Mouse (Mus musculus): ENCODE results near the gene Gstt2.

Gene Gstt2

DNA sequence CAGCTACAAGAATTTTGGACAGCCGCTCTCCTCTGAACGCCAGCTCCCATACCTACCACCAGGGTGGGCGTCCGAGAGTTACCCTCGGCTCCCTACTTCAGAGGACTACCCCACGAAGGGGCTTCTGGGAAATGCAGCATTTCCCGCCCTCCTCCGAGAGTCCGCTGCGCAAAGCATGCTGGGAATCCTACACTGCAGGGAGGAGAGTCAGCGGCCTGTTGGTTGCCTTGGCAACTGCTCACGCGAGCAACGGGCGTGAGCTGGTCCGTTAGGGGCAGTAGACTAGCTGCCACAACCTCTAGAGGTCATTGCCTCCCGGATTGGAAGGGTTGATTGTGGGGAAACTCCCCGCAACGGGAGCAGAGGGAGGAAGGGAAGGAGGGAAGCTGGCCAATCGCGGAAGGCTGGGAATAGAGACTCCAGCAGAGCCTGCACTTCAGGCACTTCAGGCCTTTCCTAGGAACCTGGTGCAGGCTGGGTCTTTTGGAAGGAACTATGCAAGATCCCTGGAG, at the start of gene Gstt2:
Gene Gstt2, minus strand, starts transcription at position 177 of the 512 bp plus-strand sequence.
- DNase-seq (ENCODE audit: low spot score in 2 of 2) = peak; percentile 83 to 89

DNA sequence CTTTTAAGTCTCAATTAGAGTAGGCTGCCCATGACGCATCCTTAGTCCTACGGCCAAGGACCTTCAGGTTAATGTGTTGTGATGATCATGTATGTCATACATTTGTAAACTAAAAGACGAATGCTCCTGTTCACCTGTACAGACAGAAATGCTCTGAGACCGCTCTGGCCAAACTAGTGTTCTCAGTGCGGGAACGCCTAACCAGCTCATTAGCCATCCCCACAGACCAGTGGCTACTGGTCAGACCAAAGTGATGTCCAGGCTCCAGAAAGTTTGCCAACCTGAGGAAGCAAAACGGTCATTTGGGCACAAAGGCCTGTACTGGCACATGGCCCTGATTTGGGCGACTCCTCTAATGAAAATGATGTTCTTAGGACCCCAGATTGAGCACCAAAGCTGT, 47.5 kb upstream of the Gstt2 start:
- DNase-seq (ENCODE audit: low spot score in 2 of 2) = no peak

DNA sequence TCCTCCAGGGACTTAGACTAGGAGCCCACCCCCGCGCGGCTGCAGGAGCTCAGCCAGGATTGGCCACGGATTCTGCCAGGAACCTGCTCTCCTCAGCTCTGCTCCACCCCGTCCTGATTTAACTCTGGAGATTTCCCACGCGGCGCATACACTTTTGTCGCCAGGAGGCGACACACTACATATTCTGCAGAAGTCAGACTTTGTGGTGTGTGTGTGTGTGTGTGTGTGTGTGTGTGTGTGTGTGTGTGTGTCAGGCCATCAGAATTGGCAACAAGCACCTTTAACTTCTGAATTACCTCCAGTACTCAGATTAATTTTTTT, 46.0 kb upstream of the Gstt2 start:
- peak; percentile 73 to 82 for DNase-seq (ENCODE audit: low spot score in 2 of 2)

DNA sequence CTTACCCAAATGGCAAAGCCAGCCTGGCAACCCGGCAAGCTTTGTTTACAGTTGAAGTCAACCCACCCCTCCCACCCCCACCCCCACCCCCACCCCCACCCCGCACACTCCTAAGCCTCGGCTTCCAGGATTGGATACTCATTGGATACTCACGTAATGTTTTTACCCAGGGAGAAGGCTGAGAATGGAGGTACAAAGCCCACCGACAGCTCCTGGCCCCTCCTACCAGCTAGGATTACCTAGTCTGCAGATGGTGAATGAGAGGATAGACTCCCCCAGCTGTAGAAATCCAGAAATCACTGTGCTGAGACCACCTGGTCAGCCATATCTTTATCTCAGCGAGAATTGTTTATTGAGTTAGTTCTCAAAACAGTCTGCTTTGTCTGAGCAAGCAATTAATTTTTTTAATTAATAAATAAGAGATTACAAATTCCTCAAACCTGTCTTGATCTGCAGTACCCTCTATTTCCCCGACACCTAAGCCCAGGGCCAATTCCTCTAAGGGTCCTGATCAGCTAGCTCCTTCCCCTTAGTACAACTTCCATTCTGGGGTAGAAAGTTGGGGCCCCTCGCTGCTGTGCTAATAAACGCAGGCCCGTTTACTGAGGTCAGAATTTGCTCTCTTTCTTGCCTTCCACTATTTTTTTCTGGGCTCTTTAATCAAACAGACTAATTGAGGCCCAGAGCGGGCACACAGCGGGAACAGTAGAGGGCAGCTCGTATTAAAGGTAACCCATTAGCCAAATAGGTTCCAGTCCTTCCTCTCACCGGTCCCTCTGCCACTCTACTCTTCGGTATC, 45.4 kb upstream of the Gstt2 start:
- no peak for DNase-seq (ENCODE audit: low spot score in 2 of 2)

DNA sequence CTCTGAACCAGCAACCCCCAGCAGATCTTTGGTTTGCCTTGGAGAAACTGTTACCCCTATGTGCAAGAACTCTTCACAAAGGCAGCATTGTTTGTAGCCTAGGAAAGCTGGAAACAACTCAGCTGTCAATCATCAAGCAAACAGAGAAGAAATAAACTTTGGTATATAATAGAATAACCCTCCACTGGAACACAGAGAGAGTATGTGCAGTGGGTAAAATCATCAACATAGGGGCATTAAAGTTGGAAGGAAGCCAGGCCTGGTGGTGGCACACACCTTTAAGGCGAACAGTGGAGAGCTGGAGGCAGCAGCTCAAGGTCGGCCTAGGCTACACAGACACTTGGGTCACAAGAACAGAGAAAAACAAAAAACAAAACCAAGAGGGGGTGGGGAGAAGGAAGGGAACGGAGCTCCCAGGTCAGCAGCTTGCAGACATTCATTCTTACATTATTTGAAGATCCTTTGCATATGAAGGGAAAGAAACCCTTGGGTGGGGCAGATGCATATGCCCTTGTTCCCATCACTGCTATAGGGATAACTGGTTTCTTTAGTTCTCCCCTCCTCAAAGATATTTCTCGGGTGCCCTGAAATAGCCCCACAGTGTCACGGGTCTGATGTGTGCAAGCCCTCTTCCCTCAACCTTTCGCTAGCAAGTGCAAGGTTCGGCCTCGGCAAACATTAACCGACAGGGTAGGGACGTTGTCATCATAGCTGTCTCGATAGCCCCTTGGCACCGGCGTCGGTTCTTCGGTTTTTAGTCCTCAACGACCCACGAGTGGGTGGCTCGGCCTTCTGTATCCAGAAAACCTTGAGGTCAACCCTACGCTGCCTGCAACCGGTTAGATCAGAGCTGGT, 44.6 kb upstream of the Gstt2 start:
- DNase-seq (ENCODE audit: low spot score in 2 of 2) = no peak

DNA sequence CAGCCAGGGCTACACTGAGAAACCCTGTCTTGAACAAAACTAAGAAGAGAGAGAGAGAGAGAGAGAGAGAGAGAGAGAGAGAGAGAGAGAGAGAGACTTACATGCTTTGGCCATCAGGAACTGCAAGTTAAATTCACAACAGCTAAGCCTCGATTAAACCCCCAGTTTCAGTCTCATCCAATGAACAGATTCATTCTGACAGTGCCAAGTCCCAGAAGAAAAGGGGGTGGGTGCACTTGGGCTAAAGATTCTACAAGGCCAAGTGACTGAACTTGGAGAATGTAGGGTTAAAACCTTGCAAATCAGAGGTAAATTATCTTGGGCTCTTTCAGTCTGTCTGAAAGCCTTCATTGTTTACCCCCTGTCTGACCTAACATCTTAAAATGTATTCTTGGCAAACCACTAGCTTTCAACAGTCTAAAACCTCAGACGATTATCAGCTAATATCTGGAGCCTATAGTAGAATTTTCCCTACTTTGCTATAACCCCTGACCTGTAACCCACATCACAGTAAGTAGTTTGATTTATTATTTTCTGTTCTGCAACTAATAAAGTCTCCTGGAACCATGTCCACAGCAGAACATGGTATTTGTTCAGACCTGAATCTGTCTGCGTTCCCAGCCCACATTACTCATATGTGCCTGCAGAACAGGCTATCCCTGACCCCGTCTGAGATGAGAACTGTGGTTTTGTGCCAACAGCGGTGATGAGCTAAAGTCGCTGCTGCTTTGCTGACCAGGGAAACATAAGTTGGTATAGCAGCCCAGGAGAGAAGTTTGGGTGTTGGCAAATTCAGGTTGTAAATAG, 43.8 kb upstream of the Gstt2 start:
- no peak for DNase-seq (ENCODE audit: low spot score in 2 of 2)

DNA sequence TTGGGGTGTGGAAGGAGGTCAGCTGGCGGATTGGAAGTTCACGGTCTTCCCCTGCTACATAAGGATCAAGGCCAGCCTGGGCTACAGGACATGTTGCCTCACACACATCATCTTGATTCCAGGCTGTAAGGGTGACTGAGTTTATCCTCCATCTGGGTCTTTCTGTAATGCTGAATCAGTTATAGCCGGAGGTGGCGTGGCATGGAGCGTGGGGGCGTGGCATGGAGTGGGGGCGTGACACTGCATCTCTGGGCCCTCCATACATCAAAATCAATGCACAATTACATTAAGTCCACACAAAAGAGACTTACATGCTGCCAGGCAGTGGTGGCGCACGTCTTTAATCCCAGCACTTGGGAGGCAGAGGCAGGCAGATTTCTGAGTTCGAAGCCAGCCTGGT, 43.1 kb upstream of the Gstt2 start:
- no peak for DNase-seq (ENCODE audit: low spot score in 2 of 2)

DNA sequence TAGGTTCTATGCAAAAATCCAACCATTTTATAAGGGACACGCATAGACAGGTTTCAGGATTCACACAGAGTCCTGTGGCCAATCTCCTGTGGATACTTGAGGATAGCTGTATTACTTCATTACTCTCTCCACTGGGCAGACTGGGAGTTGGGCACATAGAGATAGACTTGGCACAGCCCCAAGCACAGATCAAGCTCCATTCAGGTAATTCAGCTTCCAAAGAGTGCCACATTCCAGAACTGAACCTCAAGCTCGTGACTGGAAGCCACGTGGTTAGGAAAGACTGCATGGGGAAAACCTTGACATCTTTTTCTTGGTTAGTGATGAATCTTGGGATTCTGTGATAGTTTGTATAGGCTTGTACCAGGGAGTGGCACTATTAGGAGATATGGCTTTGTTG, 41.6 kb upstream of the Gstt2 start:
- DNase-seq (ENCODE audit: low spot score in 2 of 2) = no peak

DNA sequence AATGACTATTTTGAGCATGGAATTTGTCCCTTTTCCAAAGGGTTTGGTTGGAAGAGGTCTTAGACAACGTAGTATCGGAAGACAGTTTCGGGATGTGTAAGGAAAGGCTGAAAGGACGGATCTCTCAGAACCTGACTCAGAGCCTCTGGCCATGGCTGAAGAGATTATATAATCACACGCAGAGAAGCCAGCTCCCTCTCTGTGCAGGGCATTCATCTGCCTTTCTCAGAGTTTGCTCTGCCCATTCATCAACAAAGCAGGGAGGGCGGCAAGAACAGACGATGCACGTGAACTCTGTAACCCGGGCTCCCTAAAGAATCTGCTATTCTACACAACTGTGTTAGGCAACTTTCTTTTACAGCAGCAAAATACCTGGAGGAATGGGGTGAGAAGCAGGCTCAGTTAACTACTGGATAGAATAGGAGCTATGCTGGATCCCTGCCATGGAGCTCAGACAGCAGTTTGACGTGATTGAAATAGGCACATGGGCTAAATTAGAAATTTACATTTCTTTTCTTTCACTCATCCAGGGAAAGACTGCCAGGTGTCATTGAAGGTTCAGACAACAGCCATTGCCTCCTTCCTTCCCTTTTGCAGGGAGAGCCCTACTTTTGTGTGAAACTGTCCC, 36.4 kb upstream of the Gstt2 start:
- DNase-seq (ENCODE audit: low spot score in 2 of 2) = no peak

DNA sequence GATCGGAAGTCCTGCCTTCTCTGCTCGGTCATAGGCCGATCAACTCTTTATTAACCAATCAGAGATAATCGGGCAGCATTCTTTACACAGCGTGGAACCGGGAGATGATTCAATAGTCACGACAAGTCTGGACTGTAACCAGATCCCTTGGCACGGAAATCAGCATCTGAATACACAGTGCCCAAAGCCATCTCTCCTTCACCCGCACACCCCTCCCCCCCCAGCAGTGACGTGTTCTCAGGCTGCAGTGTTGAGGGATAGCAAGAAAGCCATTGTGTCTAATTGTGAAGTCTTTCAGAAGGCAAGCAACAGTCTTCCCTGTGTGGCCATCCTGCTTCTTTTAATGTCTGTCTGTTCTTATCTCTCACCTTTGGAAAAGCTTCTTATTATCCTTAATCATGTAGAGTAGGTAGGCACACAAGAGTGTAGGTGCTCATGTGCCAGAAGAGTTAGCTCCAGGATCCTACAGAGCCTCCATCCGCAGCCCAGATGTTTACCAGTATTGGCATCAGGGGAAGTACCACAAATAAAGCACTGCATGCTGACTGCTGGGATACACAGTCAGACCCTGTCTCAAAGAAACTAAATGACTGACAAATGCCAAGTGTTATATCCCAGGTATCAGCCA, 35.8 kb upstream of the Gstt2 start:
- DNase-seq (ENCODE audit: low spot score in 2 of 2) = peak; percentile 68 to 74

DNA sequence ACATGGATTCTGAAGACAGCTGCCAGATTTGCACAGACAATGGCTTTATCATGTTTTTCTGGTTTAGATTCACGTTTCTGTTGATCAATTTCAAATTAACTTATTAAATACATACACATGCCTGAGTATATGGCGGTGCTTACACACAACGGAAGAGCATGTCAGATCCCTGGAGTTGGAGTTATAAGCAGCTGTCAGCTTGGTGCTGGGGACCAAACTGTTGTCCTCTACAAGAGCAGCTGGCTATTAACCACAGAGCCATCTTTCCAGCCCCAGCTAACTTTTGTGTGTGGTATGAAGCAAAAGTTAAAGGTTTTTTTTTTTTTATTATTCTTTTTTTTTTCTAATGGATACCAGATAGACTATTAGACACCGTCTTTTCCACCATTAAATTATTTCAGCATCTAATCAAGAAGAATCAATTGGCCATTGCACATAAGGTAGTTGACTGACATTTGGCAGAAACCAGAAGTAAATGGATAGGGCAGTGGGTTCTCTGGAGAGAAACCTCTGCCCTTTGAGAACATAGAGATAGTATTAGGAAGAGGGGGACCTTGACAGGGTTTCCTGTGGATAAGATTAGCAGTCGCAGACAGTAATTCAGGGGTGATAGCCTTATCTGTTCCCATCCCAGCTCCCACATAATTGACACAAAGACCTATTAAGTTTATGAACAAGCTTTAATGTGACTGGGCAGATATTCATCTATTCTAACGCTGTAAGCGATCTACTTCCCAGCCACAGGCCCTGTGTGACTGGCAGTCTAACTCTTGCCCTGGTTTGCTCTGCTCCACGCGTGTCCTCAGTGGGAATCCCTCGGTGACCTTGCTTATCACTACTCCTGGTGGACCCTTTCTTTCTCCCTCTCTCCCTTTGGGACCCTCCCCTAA, 35.0 kb upstream of the Gstt2 start:
- DNase-seq (ENCODE audit: low spot score in 2 of 2) = no peak

DNA sequence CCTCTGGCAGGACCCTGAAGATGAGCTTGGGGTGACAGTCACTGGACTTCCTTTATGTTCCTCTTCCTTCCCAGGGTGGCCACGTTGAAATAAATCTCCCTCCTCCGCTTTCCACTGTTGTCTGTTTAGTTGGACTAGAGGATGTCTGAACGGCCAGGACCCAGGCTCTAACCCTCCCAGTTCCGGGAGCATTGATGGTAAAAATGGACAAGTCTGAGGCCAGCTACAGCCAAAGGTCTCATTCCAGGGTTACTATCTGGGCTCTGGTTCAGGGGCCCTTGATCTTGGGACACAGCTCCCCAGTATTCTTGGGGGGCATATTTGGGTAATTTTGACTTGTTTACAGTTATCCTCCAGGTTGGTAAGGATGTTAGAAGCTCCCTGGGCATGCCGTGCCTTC, 24.4 kb upstream of the Gstt2 start:
- no peak for DNase-seq (ENCODE audit: low spot score in 2 of 2)

DNA sequence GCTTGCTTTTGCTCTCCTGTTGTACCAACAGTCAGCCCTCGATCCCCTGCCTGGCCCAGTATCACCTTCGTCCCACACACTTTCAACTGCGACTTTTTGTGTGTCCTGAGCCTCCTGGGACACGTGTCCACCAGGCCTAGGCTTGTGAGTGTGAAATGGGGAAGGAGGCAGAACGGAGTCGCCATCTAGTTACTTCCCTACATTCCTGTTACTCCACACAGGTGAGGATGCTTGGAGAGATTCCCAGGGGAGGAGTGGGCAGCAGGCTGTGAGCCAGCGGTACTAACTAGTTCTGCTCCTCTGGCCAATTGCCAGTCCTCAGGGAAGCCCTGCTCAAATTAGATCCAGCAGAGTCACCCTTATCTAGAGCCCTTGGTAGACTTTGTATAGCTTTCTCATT, 23.5 kb upstream of the Gstt2 start:
- no peak for DNase-seq (ENCODE audit: low spot score in 2 of 2)

DNA sequence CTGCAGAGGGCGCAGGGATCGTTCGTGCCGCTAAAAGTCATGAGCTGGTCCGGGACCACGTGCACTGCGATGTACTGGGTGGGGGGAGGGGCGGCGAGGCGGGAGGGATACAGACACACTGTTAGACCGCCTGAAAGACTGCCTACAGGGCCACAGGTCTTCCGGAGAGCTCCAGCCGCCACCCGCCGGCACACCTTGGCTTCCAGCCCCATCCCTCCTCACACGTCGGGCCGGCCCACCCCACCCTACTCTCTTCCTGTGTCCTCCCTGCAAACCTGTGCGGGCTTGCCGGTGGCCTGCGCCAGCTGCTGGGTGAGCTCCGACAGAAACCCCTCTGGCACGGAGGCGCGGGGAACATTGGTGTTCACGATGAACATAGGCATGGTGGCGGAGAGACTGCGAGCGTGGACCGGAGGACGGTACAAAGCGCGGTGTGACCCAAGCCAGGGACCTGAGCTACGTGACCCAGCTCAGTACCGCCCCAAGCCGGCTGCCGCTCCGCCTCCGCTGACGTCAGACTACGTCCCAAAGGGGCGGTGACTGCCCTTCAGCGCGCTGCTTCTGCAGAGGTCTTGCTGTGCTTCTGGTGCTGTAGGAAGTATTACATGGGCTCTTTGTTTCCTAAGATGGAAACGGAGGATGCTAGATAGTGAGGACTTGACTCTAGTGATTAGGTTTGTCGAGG, 22.7 kb upstream of the Gstt2 start, which contains the start of gene Mif:
Gene Mif, minus strand, starts transcription at position 455 of the 685 bp plus-strand sequence.
- DNase-seq (ENCODE audit: low spot score in 2 of 2) = peak; percentile 71 to 86

DNA sequence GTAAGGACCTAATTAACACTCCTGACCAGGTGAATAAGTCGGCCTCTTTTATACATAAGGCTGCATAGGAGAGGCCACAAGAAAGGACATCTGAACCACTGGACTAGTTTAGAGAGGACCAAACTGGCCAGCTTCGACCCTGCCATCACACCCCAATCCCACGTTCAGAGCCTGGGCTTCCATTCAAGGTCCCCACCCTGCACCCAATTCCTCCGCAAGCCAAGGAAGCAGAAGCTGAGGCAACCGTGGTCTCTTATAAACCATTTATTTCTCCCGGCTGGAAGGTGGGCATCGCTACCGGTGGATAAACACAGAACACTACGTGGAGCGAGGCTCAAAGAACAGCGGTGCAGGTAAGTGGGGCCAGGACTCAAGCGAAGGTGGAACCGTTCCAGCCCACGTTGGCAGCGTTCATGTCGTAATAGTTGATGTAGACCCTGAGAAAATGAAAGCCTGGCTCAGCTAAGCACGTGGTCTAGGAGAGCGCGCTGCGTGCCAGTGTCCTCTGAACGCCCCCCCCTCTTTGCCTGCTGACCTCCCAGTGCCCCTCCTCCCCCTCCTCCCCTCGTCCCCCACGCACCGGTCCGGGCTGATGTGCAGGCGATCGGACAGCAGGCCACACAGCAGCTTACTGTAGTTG, 22.0 kb upstream of the Gstt2 start:
- DNase-seq (ENCODE audit: low spot score in 2 of 2) = peak; percentile 37 to 52

DNA sequence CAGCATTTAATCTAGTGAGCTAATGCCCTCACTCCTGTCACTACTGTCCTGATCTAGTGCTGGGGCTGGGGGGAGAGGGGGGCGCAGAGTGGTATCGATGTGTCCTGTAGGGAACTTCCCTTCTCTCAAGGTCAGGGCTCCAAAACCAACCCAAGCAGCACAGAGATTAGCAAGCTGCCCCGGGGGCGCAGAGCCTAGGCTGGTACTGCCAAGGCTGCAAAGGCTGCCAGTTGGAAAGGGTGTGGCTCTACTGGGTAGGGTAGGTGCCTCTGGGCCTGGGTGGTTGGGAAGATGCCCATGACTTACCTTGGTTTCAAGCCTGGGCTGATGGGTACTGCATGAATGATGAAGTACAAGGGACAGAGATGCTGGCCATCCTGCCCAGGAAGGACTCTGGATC, 20.4 kb upstream of the Gstt2 start:
- no peak for DNase-seq (ENCODE audit: low spot score in 2 of 2)

DNA sequence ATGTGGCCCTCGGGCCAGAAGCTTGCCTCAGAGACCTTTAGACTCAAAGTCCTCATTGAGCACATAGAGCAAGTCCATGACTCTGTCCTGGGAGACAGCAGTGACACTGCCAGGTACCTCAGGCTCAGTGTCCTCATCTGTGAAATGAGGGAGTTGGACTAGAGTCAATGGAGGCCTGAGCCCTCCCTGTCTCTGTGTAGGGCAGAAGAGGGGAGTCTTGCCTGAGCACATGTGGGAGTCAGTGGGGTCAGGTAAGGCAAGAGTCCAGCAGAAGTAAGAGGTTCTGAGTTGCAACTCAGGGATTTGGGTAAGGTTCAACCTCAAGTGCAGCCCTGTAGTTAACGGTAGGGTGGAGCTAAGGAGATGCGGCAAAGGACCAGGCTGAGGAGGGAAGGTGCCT, 19.8 kb upstream of the Gstt2 start:
- DNase-seq (ENCODE audit: low spot score in 2 of 2) = no peak

DNA sequence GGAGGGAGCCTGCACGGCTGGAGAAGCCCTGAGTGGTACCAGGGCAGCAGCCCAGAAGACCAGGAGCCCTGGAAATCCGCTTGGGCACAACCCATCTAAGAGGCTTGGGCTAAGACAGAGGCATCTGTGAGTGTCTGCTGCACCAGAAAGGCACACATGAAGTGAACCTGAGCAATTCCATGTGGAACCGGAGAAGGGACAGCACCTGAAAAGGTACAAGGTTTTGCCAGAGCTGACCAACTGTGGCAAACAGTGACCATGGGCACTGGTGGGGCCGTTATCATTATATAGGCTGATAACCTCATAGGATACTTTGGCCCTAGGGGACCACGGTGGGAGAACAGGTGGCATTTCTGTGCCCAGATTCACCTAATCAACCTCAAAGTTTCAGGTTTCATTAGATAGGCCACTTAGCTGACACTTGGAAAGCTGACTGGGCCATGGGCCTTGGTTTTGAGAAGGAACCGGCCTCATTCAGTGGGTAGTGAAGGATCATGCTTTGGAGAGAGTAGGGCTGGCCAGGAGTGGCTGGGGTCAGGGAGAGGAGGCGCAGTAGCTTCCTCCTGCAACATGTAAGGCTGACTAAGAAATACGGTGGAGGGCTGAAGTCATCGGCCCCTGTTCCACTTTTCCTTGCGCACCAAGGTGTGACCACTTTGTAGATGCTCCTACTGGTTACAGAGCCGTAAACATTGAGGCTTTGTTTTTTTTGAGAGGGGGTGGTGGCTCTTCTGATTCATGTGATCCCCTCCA, 19.1 kb upstream of the Gstt2 start:
- DNase-seq (ENCODE audit: low spot score in 2 of 2) = no peak
